Mouse (Mus musculus): Measurements from ENCODE around the gene Retsat.

Retsat gene

DNA sequence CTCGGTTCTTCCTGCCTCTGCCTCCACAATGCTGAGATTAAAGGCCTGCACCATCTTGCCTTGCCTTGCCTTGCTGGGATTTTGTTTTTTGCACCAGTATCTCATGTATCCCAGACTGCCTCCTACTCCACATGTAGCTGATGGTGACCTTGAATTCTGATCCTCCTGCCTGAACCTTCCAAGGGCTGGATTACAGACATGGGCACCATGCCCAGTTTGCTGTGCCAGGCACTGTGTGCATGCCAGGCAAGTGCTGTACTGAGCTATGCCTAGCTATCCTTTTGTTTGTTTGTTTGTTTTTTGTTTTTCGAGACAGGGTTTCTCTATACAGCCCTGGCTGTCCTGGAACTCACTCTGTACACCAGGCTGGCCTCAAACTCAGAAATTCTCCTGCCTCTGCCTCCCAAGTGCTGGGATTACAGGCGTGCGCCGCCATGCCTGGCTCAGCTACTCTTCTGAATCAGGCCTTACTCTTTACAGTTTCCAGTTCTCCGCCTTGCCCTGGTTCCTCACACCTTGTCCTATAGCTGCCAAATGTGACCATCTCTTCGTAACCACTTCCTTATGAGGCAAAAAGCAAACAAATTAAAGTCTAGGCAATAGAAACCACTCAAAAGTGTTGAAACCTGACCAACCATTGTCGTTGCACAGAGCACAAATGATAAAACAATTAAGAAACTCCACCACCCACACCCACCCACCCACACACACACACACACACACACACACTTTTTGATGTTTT, 25.6 kb downstream of the Retsat start:
- ATAC-seq (ENCODE audit: low TSS enrichment), result no peak

DNA sequence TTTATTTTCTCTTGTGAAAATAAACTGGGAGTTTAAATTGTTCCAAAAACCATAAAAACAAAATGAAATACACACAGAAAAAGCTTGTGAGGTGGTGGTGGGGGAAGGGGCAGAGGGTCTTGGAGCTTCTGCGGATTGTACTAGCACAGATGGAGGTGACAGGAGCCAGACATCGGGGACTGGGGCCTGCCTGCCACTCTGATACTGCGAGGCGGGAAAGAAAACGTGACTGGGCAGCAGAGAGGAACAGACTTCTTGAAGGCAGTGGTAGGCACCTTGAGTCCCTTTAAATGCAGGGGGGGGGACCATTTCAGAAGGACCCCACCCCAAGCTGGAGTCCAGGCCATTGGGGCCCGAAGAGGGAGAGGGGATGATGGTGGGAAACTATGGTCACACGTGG, 28.1 kb downstream of the Retsat start:
- ATAC-seq (ENCODE audit: low TSS enrichment), result no peak

GRCm38 (mm10) chr6:72627276-72627675, 29.0 kb downstream of the Retsat start:
- ATAC-seq (ENCODE audit: low TSS enrichment), result no peak

- no peak for ATAC-seq (ENCODE audit: low TSS enrichment)
Observed at GRCm38 (mm10) chr6:72630370-72630769, 32.1 kb downstream of the Retsat start.

DNA sequence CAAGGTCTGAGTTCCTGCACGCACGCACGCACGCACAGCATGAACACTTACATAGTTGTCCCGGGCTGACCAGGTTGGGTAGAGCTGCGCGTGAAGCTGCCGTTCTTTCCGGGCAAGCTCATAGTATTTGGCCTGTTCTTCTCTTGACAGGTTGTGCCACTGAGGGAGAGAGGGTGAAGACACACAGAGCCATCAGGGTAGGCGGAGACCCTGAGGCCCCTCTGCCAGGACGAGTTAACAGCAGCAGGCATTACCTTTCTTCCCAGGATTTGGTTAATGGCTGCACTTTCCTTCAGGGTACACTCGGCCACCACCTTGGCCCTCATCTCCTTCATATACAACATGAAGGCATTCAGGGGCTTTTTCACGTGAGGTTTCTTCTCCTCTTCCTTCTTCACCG, 32.7 kb downstream of the Retsat start:
- ATAC-seq (ENCODE audit: low TSS enrichment), result no peak

- ATAC-seq (ENCODE audit: low TSS enrichment), result no peak
Observed at GRCm38 (mm10) chr6:72631700-72632099, 33.4 kb downstream of the Retsat start.

DNA sequence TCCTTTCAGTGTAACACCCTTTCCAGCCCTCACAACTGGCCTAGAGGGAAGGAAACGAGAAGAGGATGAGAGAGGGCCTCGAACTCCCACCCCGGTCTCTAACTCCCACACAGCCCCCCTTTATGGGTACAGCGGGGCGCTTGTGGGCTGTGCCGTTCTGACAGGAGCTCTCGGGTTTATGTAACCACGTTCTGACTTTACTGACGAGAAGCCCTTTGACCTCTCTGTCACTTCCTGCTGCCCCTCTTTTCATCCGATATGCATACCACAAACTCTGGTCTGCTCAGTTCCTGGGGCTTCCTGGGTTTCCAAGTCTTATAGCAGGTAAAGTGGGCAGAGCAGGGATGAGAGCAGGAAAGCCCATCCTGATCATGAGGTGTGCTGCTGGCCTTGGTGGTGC, 36.0 kb downstream of the Retsat start:
- ATAC-seq (ENCODE audit: low TSS enrichment), result no peak

- ATAC-seq (ENCODE audit: low TSS enrichment), result peak; percentile 88
Observed at GRCm38 (mm10) chr6:72635760-72636431, 37.6 kb downstream of the Retsat start.

- ATAC-seq (ENCODE audit: low TSS enrichment), result peak; percentile 52; the same call in 1 of the 2 replicates
Observed at GRCm38 (mm10) chr6:72636940-72637339, 38.7 kb downstream of the Retsat start.

DNA sequence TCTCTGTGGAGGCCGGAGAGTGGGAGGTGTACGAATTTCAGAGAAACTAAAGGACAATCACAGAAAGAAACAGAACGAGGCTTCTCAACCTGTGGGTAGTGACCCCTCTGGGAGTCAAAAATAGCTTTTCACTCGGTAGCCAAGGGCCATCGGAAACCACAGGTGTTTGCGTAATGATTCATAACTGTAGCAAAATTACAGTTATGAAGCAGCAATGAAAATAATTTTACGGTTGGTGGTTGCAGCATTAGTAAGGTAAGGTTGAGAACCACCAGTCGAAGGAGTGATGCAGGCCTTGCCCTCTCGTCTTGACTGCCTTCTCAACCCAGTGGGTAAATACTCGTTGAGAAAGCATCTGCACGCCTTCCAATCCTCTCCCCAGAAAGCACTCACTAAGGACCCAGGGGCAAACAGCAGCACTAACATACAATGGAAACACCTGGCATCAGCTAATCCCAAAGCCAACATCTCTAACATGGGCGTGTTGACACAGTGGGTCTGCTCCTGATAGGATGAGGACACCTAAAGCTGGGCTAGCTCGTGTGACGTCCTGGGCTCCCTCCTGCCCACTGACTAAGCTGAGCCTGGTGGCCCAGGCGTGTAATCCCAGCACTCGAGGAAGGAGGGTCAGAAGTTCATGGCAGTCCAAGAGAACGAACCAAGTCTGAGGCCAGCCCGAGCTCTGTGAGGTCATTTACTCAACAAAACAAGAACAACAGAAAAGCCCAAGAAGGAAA, 43.1 kb downstream of the Retsat start:
- no peak for ATAC-seq (ENCODE audit: low TSS enrichment)

DNA sequence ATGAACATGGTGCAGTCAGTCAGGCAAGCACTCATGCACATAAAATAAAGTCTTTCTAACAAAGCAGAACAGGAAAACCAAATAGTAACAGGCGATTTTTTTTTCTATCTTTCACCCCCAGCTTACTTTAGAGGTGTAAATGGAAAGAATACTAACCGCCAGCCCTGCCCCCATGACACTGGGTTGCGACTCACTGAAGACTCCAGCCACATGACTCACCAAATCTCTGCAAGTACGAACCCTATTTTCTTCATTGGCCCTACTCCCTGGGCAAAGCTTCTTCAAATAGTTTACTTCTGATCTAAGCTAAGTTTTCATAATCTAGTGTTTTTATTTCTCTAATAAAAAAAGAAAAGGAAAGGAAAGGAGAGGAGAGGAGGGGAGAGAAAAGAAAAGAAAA, 46.3 kb downstream of the Retsat start:
- ATAC-seq (ENCODE audit: low TSS enrichment), result no peak

DNA sequence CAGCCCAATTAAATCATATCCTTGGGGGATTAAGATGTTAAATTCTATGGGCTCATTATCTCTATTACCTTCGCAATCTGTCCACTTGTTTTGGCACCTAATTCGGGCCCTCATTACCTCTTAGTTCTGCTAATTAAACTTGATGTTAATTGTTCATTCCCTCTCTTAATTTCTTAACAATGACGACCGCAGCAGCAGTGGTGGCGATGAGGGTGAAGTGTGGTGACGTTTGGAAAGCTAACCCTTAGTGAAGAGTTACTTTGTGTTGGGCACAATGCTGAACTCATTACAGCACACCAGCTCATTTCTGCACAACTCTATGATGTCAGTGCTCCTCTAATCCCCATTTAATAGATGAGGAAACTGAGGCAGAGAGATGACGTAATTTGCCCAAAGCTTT, 47.1 kb downstream of the Retsat start:
- no peak for ATAC-seq (ENCODE audit: low TSS enrichment)

DNA sequence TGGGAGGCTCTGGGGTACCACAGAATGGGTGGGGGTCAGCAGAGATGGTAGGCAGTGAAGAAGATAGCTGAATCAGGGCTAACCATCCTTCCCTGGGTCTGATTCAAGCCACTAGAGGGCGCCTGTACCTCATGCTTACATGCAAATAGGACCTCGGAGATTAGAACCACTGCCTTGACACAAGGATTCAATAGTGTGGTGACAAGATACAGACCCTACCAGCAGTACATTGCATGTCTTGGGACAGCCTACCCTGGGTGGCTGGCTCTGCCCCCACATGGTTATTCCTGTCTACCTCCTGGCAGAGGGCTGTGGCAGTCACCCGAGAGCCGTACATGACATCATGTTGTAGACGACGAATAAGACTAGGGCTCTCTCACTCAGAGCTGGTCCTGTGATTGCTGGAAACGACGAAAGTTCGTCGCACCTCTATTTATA, 49.1 kb downstream of the Retsat start:
- peak; percentile 70 for ATAC-seq (ENCODE audit: low TSS enrichment)

- no peak for ATAC-seq (ENCODE audit: low TSS enrichment)
Observed at GRCm38 (mm10) chr6:72648002-72648595, 49.8 kb downstream of the Retsat start.

DNA sequence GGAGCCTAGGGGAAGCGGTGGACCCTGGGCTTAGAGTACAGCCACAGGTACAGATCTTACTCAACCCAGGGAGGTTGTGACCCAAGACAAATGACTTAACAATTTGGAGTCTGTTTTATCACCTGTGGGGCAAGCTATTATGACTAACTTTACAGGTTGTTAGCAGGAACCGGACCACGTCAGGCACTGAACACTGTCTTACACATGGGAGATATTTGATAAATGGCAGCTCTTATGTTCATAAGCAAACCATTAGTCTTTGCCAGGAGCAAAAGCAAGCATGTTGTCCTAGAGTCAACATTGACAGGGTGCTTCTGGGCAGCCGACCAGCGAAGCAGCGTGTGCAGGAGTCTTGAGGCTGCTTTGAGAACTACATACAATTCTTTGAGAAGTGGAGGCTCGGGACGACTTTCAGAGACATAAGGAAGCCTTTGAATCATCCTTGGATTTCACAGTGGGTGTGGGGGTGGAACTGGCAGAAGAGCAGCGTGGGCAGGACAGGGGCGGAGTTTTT, 52.1 kb downstream of the Retsat start:
- peak; percentile 93 for ATAC-seq (ENCODE audit: low TSS enrichment)

- ATAC-seq (ENCODE audit: low TSS enrichment), result no peak
Observed at GRCm38 (mm10) chr6:72653419-72653818, 55.1 kb downstream of the Retsat start.

DNA sequence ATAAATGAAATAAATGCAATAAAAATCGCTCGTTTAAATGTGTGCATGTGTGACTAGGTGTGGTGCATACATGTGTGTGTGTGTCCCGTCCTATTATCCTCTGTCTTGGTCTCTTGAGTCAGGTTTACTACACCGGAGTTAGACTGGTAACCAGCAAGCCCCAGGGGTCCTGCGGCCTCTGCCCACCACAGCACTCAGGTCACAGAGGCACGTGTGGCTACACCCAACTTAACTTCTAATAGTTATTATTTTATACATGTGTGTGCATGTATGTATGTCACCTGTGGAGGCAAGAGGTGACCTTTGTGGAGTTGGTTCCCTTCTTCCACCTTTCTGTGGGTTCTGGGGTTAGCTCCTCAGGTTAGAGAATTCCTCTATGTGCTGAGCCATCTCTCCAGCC, 56.1 kb downstream of the Retsat start:
- ATAC-seq (ENCODE audit: low TSS enrichment), result no peak

DNA sequence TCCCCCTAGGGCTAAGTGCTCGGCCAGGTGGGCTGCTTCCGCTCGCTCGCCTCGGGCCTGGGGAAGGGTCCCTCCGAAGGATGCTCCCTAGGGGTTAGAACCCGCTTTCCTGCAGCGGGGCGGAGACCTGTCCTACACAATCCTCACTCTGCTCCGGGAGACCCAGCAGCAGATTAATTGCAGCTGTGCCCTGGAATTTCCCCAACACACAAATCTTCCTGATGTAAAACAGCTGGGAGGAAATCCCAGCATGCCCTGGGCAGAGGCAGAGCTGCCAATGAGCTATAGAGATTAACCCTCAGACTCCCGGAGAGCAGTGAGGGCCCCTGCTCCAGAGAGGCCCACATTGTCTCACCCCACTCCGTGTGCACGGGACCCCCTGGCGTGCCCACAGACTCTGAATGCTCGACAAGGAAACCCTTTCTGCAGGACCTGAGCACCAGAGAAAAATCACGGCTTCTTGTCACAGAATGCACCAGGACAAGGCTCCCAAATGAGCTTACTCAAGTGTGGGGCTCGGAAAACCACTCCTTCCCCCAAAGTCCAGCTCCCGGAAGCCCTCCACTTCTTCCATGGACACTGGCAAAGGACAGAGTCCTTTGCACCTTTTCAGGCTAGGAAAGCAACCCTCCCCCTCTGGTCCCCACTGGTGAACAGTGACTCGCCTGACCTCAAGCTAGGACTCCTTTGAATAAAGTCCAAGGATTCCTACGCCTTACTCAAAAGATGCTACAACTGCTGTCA, 57.2 kb downstream of the Retsat start:
- no peak for ATAC-seq (ENCODE audit: low TSS enrichment)

DNA sequence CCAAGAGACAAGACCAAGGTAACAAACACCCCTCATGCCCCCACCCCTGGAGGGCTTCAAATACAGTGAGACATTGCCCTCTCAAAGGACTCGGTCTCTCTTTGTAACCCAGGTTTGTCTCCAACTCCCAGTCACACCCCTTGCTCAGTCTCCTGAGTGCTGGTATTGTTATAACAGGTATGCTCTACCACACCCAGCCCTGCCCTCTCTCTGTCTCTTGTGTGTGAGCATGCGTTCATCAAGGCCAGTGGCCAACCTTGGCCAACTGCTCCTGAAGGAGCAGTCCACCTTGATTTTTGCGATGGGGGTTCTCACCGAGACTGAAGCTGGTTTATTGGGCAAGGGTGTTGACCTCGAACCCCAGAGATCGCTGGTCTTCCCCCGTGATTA, 57.8 kb downstream of the Retsat start:
- ATAC-seq (ENCODE audit: low TSS enrichment), result no peak

DNA sequence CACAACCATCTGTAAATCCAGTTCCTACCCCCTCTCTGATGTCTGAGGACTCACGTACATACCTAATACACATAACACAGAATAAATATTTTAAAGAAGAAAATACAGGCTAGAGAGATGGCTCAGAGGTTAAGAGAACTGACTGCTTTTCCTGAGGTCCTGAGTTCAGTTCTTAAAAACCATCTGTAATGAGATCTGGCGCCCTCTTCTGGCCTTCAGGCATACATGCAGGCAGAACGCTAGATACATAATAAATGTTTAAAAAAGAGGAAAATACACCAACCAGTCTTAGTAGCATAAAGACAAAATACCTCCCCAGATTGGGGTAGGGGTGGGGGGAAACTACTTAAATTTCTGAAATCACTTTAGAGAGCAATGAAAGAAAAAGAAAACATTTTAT, 59.7 kb downstream of the Retsat start:
- ATAC-seq (ENCODE audit: low TSS enrichment), result no peak

All from frontal cortex, adult (tissue).